Mouse (Mus musculus) ES-Bruce4 (cell line): ENCODE results near the gene P3h3.

Source experiments
- CTCF ChIP-seq: IDR thresholded peaks from one replicate; pipeline ENCODE4 v1.8.1; 2011; ENCODE audit warnings: low read depth, low read length
- POLR2A ChIP-seq: IDR thresholded peaks from one replicate; pipeline ENCODE4 v1.8.1; 2011; ENCODE audit warnings: low read length; ENCODE audit not compliant: insufficient read depth

DNA sequence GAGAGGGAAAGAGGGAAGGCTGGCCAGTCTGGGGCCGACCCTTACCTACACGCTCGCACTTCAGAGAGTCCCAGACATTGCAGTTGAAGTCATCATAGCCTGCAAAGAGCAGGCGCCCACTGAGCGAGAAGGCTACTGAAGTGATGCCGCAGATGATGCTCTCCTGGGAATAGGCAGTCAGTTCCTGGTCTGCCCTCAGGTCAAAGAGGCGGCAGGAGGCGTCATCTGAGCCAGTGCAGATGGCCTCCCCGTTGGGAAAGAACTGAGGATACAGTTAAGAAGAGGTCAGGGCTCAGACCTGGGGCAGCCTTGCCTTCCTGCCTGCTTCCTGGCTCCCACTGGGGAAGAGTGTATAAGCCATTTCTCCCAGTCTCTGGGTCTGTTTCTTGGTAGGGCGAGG, 22.0 kb downstream of the P3h3 start:
- TF ChIP-seq CTCF (no peak), POLR2A (no peak)
